Mouse (Mus musculus): ENCODE measurements around the gene Spg21. TPM values are rescaled to one million over a fixed set of nuclear protein-coding genes. Genes with fewer than 3 reads are reported as not detected.

The Spg21 gene
- 135 TPM for polyA plus RNA-seq (2017; shearing (Covaris generic))

GRCm38 (mm10) chr9:65460732-65461442 is at the start of gene Spg21:
TSS of gene Spg21 (plus strand) at chr9:65460947.

GRCm38 (mm10) chr9:65422760-65423501 is 37.8 kb upstream of the Spg21 start, which contains the start of gene Slc51b:
TSS of gene Slc51b (minus strand) at chr9:65422955.

GRCm38 (mm10) chr9:65435671-65436301 is 25.0 kb upstream of the Spg21 start, which contains the start of gene Mtfmt:
TSS of gene Mtfmt (plus strand) at chr9:65435782.

GRCm38 (mm10) chr9:65519807-65520504 is 59.2 kb downstream of the Spg21 start, which contains the start of gene Ankdd1a:
TSS of gene Ankdd1a (minus strand) at chr9:65520193.

Other genes starting within 250 kb of the Spg21 start
- gene Cilp, start 195.8 kb upstream of the Spg21 start, polyA plus RNA-seq (2017; shearing (Covaris generic)): 0.07 TPM
- 47.0 TPM for gene Clpx, start 166.7 kb upstream of the Spg21 start, polyA plus RNA-seq (2017; shearing (Covaris generic))
- 32.8 TPM for gene Pdcd7, start 114.8 kb upstream of the Spg21 start, polyA plus RNA-seq (2017; shearing (Covaris generic))
- 0.17 TPM for gene Ubap1l, start 99.9 kb upstream of the Spg21 start, polyA plus RNA-seq (2017; shearing (Covaris generic))
- not detected for gene Kbtbd13, start 69.3 kb upstream of the Spg21 start, polyA plus RNA-seq (2017; shearing (Covaris generic))
- not detected for gene Rasl12, start 62.4 kb upstream of the Spg21 start, polyA plus RNA-seq (2017; shearing (Covaris generic))
- gene Slc51b, start 38.0 kb upstream of the Spg21 start, polyA plus RNA-seq (2017; shearing (Covaris generic)): not detected
- 36.4 TPM for gene Mtfmt, start 25.2 kb upstream of the Spg21 start, polyA plus RNA-seq (2017; shearing (Covaris generic))
- not detected for gene Ankdd1a, start 59.2 kb downstream of the Spg21 start, polyA plus RNA-seq (2017; shearing (Covaris generic))
- gene Plekho2, start 119.1 kb downstream of the Spg21 start, polyA plus RNA-seq (2017; shearing (Covaris generic)): 53.8 TPM
- gene Pif1, start 126.2 kb downstream of the Spg21 start, polyA plus RNA-seq (2017; shearing (Covaris generic)): 0.44 TPM
- gene Rbpms2, start 168.7 kb downstream of the Spg21 start, polyA plus RNA-seq (2017; shearing (Covaris generic)): 0.60 TPM
- gene Oaz2, start 207.1 kb downstream of the Spg21 start, polyA plus RNA-seq (2017; shearing (Covaris generic)): 102 TPM

All from CD4-positive, CD25-positive, alpha-beta regulatory T cell (primary cell).